Mouse (Mus musculus): ENCODE data around the gene Drd3. TPM values are rescaled to one million over a fixed set of nuclear protein-coding genes. Genes with fewer than 3 reads are reported as not detected.
A peak's percentile ranks its signal among the peaks of the same experiment; 100 is the strongest.

The Drd3 gene
- total and polyA plus RNA-seq, 3 experiments: not detected

DNA sequence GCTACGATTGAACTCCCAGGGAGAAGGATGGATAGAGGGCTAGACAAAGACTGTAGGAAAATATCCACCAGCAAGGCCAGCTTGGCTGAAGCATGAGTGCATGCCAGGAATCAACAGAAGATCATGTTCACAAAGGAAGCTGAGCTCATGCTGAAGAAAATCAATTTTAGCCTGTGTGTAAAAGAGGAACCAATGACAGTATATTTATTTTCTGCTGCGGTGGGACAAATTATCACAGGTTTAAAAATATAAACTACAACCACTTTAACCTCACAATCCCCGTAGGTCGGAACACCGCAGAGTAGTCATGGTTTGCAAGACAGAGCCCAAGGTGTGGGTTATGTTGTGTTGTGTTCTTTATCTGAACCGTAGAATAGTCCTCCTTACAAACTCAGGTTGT is 50.5 kb downstream of the Drd3 start:
- Histone ChIP-seq H3K27me3 (replicated peaks) (no peaks in the 10 kb centered on the region), H3K4me3 (replicated peaks in 1 of 3; ENCODE audit: low read depth in 2 of 3, low read length in 2 of 3, poor library complexity in 1 of 3) (no peak overlapping the region), H3K9me3 (replicated peaks; ENCODE audit: low read length) (no peaks in the 10 kb centered on the region), H3K4me1 (ENCODE audit: control insufficient read depth in 1 of 2, insufficient read depth in 2 of 2) (peaks cover 20 to 35% of the 10 kb centered on the region in 2 experiments), H3K9ac (ENCODE audit: insufficient read depth, low read depth) (no peak overlapping the region), H3K79me2 (replicated peaks; ENCODE audit: control insufficient read depth, extremely low read depth, insufficient read depth, poor library complexity, severe bottlenecking) (no peaks in the 10 kb centered on the region), H3K4me2 (ENCODE audit: insufficient read depth, low read depth, poor library complexity, severe bottlenecking) (peak overlapping the region; percentile 38; the same call in 1 of the 2 replicates), H3K36me3 (replicated peaks in 1 of 2; ENCODE audit: control insufficient read depth in 1 of 2, insufficient read depth in 1 of 2, low read length in 1 of 2) (no peaks in the 10 kb centered on the region), H3K27ac (ENCODE audit: insufficient read depth, low read depth) (no peak overlapping the region)
- TF ChIP-seq IRF4 (IDR thresholded peaks at IDR 0.05; ENCODE audit: low read depth, low read length): no peak
- no peak for TF ChIP-seq CHD1 (IDR thresholded peaks at IDR 0.05; ENCODE audit: low read depth, low read length)
- TF ChIP-seq UBTF (IDR thresholded peaks at IDR 0.05; ENCODE audit: low read depth, low read length): no peak
- peak; percentile 68 for TF ChIP-seq ETS1 (conservative IDR thresholded peaks at IDR 0.05; ENCODE audit: low read depth, low read length)
- no peak for TF ChIP-seq PAX5 (IDR thresholded peaks at IDR 0.05; ENCODE audit: low read length)
- TF ChIP-seq GABPA (IDR thresholded peaks at IDR 0.05; ENCODE audit: insufficient replicate concordance, low read depth, low read length): no peak
- TF ChIP-seq SMC3 (IDR thresholded peaks at IDR 0.05; ENCODE audit: low read depth, low read length): no peak
- peak; percentile 91 for TF ChIP-seq MEF2A (IDR thresholded peaks at IDR 0.05; ENCODE audit: borderline replicate concordance, low read depth, low read length)
- TF ChIP-seq CTCF (conservative IDR thresholded peaks at IDR 0.05 in 1 of 2, IDR thresholded peaks at IDR 0.05 in 1 of 2; ENCODE audit: low read depth in 2 of 2, low read length in 2 of 2): no peak
- TF ChIP-seq RAD21 (IDR thresholded peaks at IDR 0.05; ENCODE audit: low read depth, low read length): no peak
- TF ChIP-seq JUND (conservative IDR thresholded peaks at IDR 0.05; ENCODE audit: low read depth, low read length): 0 out of 2 replicates have a peak, but pooled peaks have one; percentile 24
- no peak for TF ChIP-seq ZMIZ1 (IDR thresholded peaks at IDR 0.05; ENCODE audit: low read depth, low read length)
- 0 out of 2 replicates have a peak, but pooled peaks have one; percentile 4 for TF ChIP-seq JUN (IDR thresholded peaks at IDR 0.05; ENCODE audit: insufficient read depth, low read depth, low read length)
- TF ChIP-seq E2F4 (IDR thresholded peaks at IDR 0.05; ENCODE audit: insufficient replicate concordance, low read depth, low read length): no peak
- peak; percentile 67 for TF ChIP-seq EP300 (IDR thresholded peaks at IDR 0.05; ENCODE audit: low read length)
- TF ChIP-seq TBP (conservative IDR thresholded peaks at IDR 0.05; ENCODE audit: low read depth, low read length): no peak
- peak; percentile 54 for DNase-seq (ENCODE audit: extremely low read depth)
- in situ Hi-C loops (cut with MboI; ENCODE audit: low pct_ligation_motif_present, low pct_unique_long_range_greater_than_20kb, low sequenced_read_pairs): loop anchor here (25.0 kb wide), 1 partner anchor 417 kb away; no protein-coding TSS in a partner anchor
- dilution Hi-C loops (cut with MboI; ENCODE audit: extremely low pct_ligation_motif_present, extremely low pct_unique_long_range_greater_than_20kb, low sequenced_read_pairs): no loop called here

DNA sequence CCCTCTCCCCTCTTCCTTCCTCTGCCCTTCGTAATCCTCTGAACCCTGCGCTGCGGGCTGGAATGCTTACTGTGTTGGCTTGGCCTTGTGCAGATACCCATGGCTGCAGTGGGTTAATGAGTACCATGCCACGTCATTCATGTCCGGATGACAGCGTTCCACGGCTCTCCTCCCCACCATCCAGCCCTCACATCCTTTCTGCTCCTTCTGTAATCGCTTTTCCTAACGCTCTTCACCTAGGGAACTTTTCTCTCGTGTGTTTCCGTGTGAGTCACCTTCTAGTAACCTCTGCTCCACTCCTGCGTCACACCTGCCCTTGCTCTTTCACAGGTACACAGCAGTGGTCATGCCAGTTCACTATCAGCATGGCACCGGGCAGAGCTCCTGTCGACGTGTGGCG is 53.2 kb downstream of the Drd3 start:
- Histone ChIP-seq H3K9ac (ENCODE audit: insufficient read depth, low read depth) (no peak overlapping the region), H3K9me3 (replicated peaks; ENCODE audit: low read length) (no peaks in the 10 kb centered on the region), H3K27ac (ENCODE audit: insufficient read depth, low read depth) (no peak overlapping the region), H3K79me2 (replicated peaks; ENCODE audit: control insufficient read depth, extremely low read depth, insufficient read depth, poor library complexity, severe bottlenecking) (no peaks in the 10 kb centered on the region), H3K27me3 (replicated peaks) (no peaks in the 10 kb centered on the region), H3K4me1 (ENCODE audit: control insufficient read depth in 1 of 2, insufficient read depth in 2 of 2) (peaks cover 20 to 31% of the 10 kb centered on the region in 2 experiments), H3K4me2 (ENCODE audit: insufficient read depth, low read depth, poor library complexity, severe bottlenecking) (no peak overlapping the region), H3K4me3 (replicated peaks in 1 of 3; ENCODE audit: low read depth in 2 of 3, low read length in 2 of 3, poor library complexity in 1 of 3) (no peak overlapping the region), H3K36me3 (replicated peaks in 1 of 2; ENCODE audit: control insufficient read depth in 1 of 2, insufficient read depth in 1 of 2, low read length in 1 of 2) (no peaks in the 10 kb centered on the region)
- dilution Hi-C loops (cut with MboI; ENCODE audit: extremely low pct_ligation_motif_present, extremely low pct_unique_long_range_greater_than_20kb, low sequenced_read_pairs): no loop called here
- no peak for TF ChIP-seq KAT2A (IDR thresholded peaks at IDR 0.05; ENCODE audit: insufficient replicate concordance, low read length)
- TF ChIP-seq ZNF384 (IDR thresholded peaks at IDR 0.05; ENCODE audit: low read depth, low read length): no peak
- TF ChIP-seq ELF1 (IDR thresholded peaks at IDR 0.05; ENCODE audit: low read depth, low read length): no peak
- no peak for TF ChIP-seq MAX (IDR thresholded peaks at IDR 0.05; ENCODE audit: low read length)
- no peak for TF ChIP-seq RCOR1 (conservative IDR thresholded peaks at IDR 0.05; ENCODE audit: low read depth, low read length)
- TF ChIP-seq POLR2AphosphoS2 (IDR thresholded peaks at IDR 0.05; ENCODE audit: low read depth, low read length): no peak
- no peak for TF ChIP-seq SIN3A (IDR thresholded peaks at IDR 0.05; ENCODE audit: low read length)
- no peak for TF ChIP-seq RAD21 (IDR thresholded peaks at IDR 0.05; ENCODE audit: low read depth, low read length)
- no peak for TF ChIP-seq CTCF (conservative IDR thresholded peaks at IDR 0.05 in 1 of 2, IDR thresholded peaks at IDR 0.05 in 1 of 2; ENCODE audit: low read depth in 2 of 2, low read length in 2 of 2)
- TF ChIP-seq MYC (IDR thresholded peaks at IDR 0.05; ENCODE audit: low read depth, low read length): no peak
- TF ChIP-seq TBP (conservative IDR thresholded peaks at IDR 0.05; ENCODE audit: low read depth, low read length): no peak
- no peak for TF ChIP-seq SMC3 (IDR thresholded peaks at IDR 0.05; ENCODE audit: low read depth, low read length)
- no peak for TF ChIP-seq CHD2 (IDR thresholded peaks at IDR 0.05; ENCODE audit: low read length)
- TF ChIP-seq MEF2A (IDR thresholded peaks at IDR 0.05; ENCODE audit: borderline replicate concordance, low read depth, low read length): no peak
- no peak for TF ChIP-seq MAZ (IDR thresholded peaks at IDR 0.05; ENCODE audit: low read depth, low read length)
- TF ChIP-seq GABPA (IDR thresholded peaks at IDR 0.05; ENCODE audit: insufficient replicate concordance, low read depth, low read length): no peak
- no peak for TF ChIP-seq E2F4 (IDR thresholded peaks at IDR 0.05; ENCODE audit: insufficient replicate concordance, low read depth, low read length)
- no peak for TF ChIP-seq USF2 (conservative IDR thresholded peaks at IDR 0.05; ENCODE audit: low read depth, low read length)
- in situ Hi-C loops (cut with MboI; ENCODE audit: low pct_ligation_motif_present, low pct_unique_long_range_greater_than_20kb, low sequenced_read_pairs): loop anchor here (25.0 kb wide), 1 partner anchor 420 kb away; no protein-coding TSS in a partner anchor
- no peak for DNase-seq (ENCODE audit: extremely low read depth)

Measured in CH12.LX (cell line).